Mouse (Mus musculus): ENCODE data around the gene Fer1l4.

Fer1l4 gene

DNA sequence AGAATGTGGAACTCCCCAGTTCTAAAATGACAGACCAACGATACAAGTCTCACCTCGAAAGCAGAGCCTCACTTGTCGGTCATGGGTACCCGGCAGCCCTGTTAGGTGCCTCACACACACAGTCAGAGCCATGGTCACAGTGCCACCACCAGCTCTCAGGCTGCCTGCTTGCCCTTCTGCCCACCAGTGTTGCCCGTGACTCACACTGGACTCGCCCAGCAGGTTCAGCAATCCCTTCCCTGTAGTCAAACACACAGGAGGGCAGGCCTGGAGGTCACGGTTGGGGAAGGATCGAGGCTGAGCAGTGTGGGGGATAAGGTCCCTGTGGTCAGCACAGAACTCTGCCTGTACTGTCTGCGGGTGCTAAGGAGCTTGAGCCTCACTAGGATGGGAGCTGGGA lies at the start of gene Fer1l4:
Gene Fer1l4 (minus strand): TSS at position 132 of the 400 bp plus-strand sequence.
- POLR2A ChIA-PET: interaction anchor here in 3 of 4 experiments (0.6 to 1.2 kb wide), 4 partner anchors 10 to 52 kb away, joined by 3 to 7 read pairs (median 4); no protein-coding TSS in a partner anchor
- CTCF ChIA-PET: no interaction called here

- ChIA-PET POLR2A (interaction anchor here in 2 of 4 experiments (1.1 to 7.3 kb wide), 10 partner anchors 9 to 166 kb away, joined by 3 to 68 read pairs (median 4); partner anchors contain the start of genes Cpne1 (in 1 of the 2) and Rbm12 (in 1 of the 2)), CTCF (no interaction called here)
Observed at GRCm38 (mm10) chr2:156091926-156092325, 39.2 kb upstream of the Fer1l4 start.

GRCm38 (mm10) chr2:156089799-156090198 lies 37.1 kb upstream of the Fer1l4 start:
- POLR2A ChIA-PET: interaction anchor here in 2 of 4 experiments (0.6 to 3.6 kb wide), 9 partner anchors 10 to 134 kb away, joined by 3 to 22 read pairs (median 6); partner anchors contain the start of genes Cpne1 (in 2 of the 2), Rbm12 (in 2 of the 2), Cep250 (in 1 of the 2) and Spag4 (in 1 of the 2)
- CTCF ChIA-PET: no interaction called here

- ChIA-PET POLR2A (interaction anchor here in 2 of 4 experiments (0.6 to 4.5 kb wide), 8 partner anchors 9 to 307 kb away, joined by 3 to 20 read pairs (median 4); partner anchors contain the start of gene Spag4 (in 1 of the 2)), CTCF (no interaction called here)
Observed at GRCm38 (mm10) chr2:156087391-156088110, 34.8 kb upstream of the Fer1l4 start.

GRCm38 (mm10) chr2:156084541-156084940 lies 31.8 kb upstream of the Fer1l4 start:
- ChIA-PET CTCF (interaction anchor here in 1 of 4 experiments (0.7 kb wide), 1 partner anchor 171 kb away, joined by 3 read pairs; no protein-coding TSS in a partner anchor), POLR2A (interaction anchor here in 3 of 4 experiments (0.6 to 4.5 kb wide), 12 partner anchors 9 to 682 kb away, joined by 3 to 20 read pairs (median 4); partner anchors contain the start of genes Cpne1 (in 2 of the 3), Rbm12 (in 2 of the 3) and Spag4 (in 1 of the 3))

GRCm38 (mm10) chr2:156080391-156080790 lies 27.6 kb upstream of the Fer1l4 start:
- POLR2A ChIA-PET: interaction anchor here (0.6 to 7.2 kb wide), 8 partner anchors 9 to 326 kb away, joined by 3 to 68 read pairs (median 6); partner anchors contain the start of gene Spag4 (in 2 of the 4)

GRCm38 (mm10) chr2:156079674-156080073 lies 26.9 kb upstream of the Fer1l4 start:
- POLR2A ChIA-PET: interaction anchor here in 3 of 4 experiments (0.7 to 7.2 kb wide), 12 partner anchors 9 to 74 kb away, joined by 3 to 68 read pairs (median 5); partner anchors contain the start of genes Cpne1 (in 1 of the 3), Rbm12 (in 1 of the 3) and Spag4 (in 1 of the 3)
- CTCF ChIA-PET: no interaction called here

More at GRCm38 (mm10) chr2:156080391-156080790, 27.6 kb upstream of the Fer1l4 start:
- CTCF ChIA-PET: interaction anchor here in 1 of 4 experiments (1.2 kb wide), 1 partner anchor 63 kb away, joined by 4 read pairs; no protein-coding TSS in a partner anchor

GRCm38 (mm10) chr2:156079183-156079560 lies 26.4 kb upstream of the Fer1l4 start:
- CTCF ChIA-PET: interaction anchor here in 1 of 4 experiments (0.6 kb wide), 1 partner anchor 55 kb away, joined by 3 read pairs; no protein-coding TSS in a partner anchor
- POLR2A ChIA-PET: interaction anchor here in 3 of 4 experiments (0.5 to 7.2 kb wide), 15 partner anchors 8 to 73 kb away, joined by 3 to 68 read pairs (median 4); partner anchors contain the start of genes Cpne1 (in 1 of the 3), Rbm12 (in 1 of the 3) and Spag4 (in 1 of the 3)

- ChIA-PET CTCF (interaction anchor here in 2 of 4 experiments (0.6 kb wide), 2 partner anchors 54 to 56 kb away, joined by 3 to 7 read pairs; no protein-coding TSS in a partner anchor), POLR2A (interaction anchor here in 3 of 4 experiments (0.5 to 7.2 kb wide), 13 partner anchors 8 to 73 kb away, joined by 3 to 68 read pairs (median 3); partner anchors contain the start of genes Cpne1 (in 1 of the 3), Rbm12 (in 1 of the 3) and Spag4 (in 1 of the 3))
Observed at GRCm38 (mm10) chr2:156078421-156079182, 25.9 kb upstream of the Fer1l4 start.

- POLR2A ChIA-PET: interaction anchor here in 1 of 4 experiments (0.8 to 7.2 kb wide), 3 partner anchors 10 to 17 kb away, joined by 3 to 68 read pairs (median 5); partner anchors contain the start of gene Spag4
Observed at GRCm38 (mm10) chr2:156077461-156077860, 24.7 kb upstream of the Fer1l4 start.

GRCm38 (mm10) chr2:156073725-156074124 lies 21.0 kb upstream of the Fer1l4 start:
- CTCF ChIA-PET: no interaction called here
- POLR2A ChIA-PET: interaction anchor here in 2 of 4 experiments (0.6 to 1.3 kb wide), 3 partner anchors 18 to 797 kb away, joined by 3 read pairs; no protein-coding TSS in a partner anchor

More at GRCm38 (mm10) chr2:156077461-156077860, 24.7 kb upstream of the Fer1l4 start:
- CTCF ChIA-PET: no interaction called here

- POLR2A ChIA-PET: interaction anchor here in 2 of 4 experiments (0.6 to 2.6 kb wide), 13 partner anchors 8 to 690 kb away, joined by 3 to 12 read pairs (median 4); partner anchors contain the start of gene Trpc4ap (in 1 of the 2)
- CTCF ChIA-PET: no interaction called here
Observed at GRCm38 (mm10) chr2:156071236-156071635, 18.5 kb upstream of the Fer1l4 start.

GRCm38 (mm10) chr2:156067916-156068315 lies 15.2 kb upstream of the Fer1l4 start:
- POLR2A ChIA-PET: interaction anchor here in 2 of 4 experiments (0.7 to 1.7 kb wide), 8 partner anchors 9 to 339 kb away, joined by 3 to 5 read pairs (median 3); partner anchors contain the start of genes Cpne1 (in 1 of the 2), Rbm12 (in 1 of the 2) and Romo1 (in 1 of the 2)

GRCm38 (mm10) chr2:156066126-156066525 lies 13.4 kb upstream of the Fer1l4 start:
- ChIA-PET POLR2A (interaction anchor here in 3 of 4 experiments (0.7 to 2.6 kb wide), 25 partner anchors 10 to 110 kb away, joined by 3 to 11 read pairs (median 4); partner anchors contain the start of genes Cep250 (in 2 of the 3), Cpne1 (in 2 of the 3), Rbm12 (in 2 of the 3) and 6430550D23Rik (in 1 of the 3)), CTCF (interaction anchor here in 2 of 4 experiments (0.5 to 0.9 kb wide), 3 partner anchors 10 to 217 kb away, joined by 3 to 7 read pairs (median 3); no protein-coding TSS in a partner anchor)

More at GRCm38 (mm10) chr2:156067916-156068315, 15.2 kb upstream of the Fer1l4 start:
- CTCF ChIA-PET: interaction anchor here in 1 of 4 experiments (0.6 kb wide), 1 partner anchor 265 kb away, joined by 3 read pairs; no protein-coding TSS in a partner anchor

- ChIA-PET CTCF (interaction anchor here in 3 of 4 experiments (0.5 to 0.9 kb wide), 4 partner anchors 61 to 1765 kb away, joined by 3 to 7 read pairs (median 3); no protein-coding TSS in a partner anchor), POLR2A (interaction anchor here (0.5 to 2.6 kb wide), 38 partner anchors 10 to 156 kb away, joined by 3 to 11 read pairs (median 4); partner anchors contain the start of genes 6430550D23Rik (in 3 of the 4), Ergic3 (in 3 of the 4), Cep250 (in 2 of the 4) and Cpne1 (in 2 of the 4))
Observed at GRCm38 (mm10) chr2:156065099-156066041, 12.6 kb upstream of the Fer1l4 start, which contains the start of gene Spag4. Gene Spag4, plus strand, starts transcription at chr2:156065175.

DNA sequence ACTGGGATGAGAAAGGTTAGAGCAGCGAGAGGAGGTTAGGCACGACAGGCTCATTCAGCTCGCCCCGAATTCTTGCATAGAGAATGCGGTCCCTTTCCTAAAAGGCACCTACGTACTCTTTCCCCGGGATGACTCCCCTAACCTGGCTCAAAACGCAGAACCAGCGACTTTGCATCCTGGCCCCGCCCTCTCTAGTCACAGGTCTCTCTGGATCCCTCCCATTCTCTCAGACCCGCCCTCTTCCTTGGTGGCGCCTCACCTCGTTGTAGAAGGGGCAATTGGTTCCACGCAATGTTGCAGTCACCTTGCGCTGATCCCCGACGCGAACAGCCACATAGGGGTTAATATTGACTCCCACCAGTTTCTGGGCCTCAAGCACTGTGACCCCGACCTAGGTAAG lies 4.8 kb downstream of the Fer1l4 start:
- CTCF ChIA-PET: no interaction called here
- POLR2A ChIA-PET: interaction anchor here in 2 of 4 experiments (0.9 to 1.2 kb wide), 2 partner anchors 8 to 13 kb away, joined by 3 to 4 read pairs; no protein-coding TSS in a partner anchor

All from embryonic stem cell, embryonic (primary cell).